ENCODE assay signal across 26 mouse cellular contexts in genomic region chr3:40403402-40403801, GRCm38 (mm10).
"Had no signal": no experiment of that assay in that cellular context is flagged by ENCODE, and none has a peak within 500 bp of the region (broad histone marks: within the 10 kb centered on the region; RNA-seq: fewer than 3 reads in every experiment).

No protein-coding gene starts in this region.

- H3K27ac ChIP-seq: embryonic facial prominence, embryonic 10.5 days; embryonic facial prominence, embryonic 12.5 days; embryonic facial prominence, embryonic 13.5 days; embryonic facial prominence, embryonic 15.5 days; forebrain, embryonic 10.5 days; forebrain, embryonic 12.5 days; forebrain, embryonic 13.5 days; forebrain, embryonic 15.5 days; gastrocnemius, adult 2 months; heart, adult 2 months had no signal

- H3K4me2 ChIP-seq: embryonic facial prominence, embryonic 12.5 days; embryonic facial prominence, embryonic 13.5 days; embryonic facial prominence, embryonic 15.5 days; forebrain, embryonic 12.5 days; forebrain, embryonic 13.5 days; forebrain, embryonic 15.5 days had no signal

- H3K36me3 ChIP-seq: embryonic facial prominence, embryonic 10.5 days; embryonic facial prominence, embryonic 12.5 days; embryonic facial prominence, embryonic 13.5 days; embryonic facial prominence, embryonic 15.5 days; forebrain, embryonic 10.5 days; forebrain, embryonic 12.5 days; forebrain, embryonic 15.5 days had no signal

- H3K27me3 ChIP-seq: embryonic facial prominence, embryonic 12.5 days; embryonic facial prominence, embryonic 13.5 days; embryonic facial prominence, embryonic 15.5 days; forebrain, embryonic 12.5 days; forebrain, embryonic 13.5 days; forebrain, embryonic 15.5 days had no signal

- DNase-seq: cerebellum, adult 9-10 months; cerebellum, adult 9-11 months; cerebellum, postnatal 10 days; cerebellum, postnatal 14 days; cerebellum, postnatal 25 days; cerebellum, postnatal 36 days; embryo, embryonic 11 days; forebrain, postnatal 0 days; gastrocnemius, adult 2 months; gastrocnemius, postnatal 10 days; gastrocnemius, postnatal 14 days; gastrocnemius, postnatal 25 days; gastrocnemius, postnatal 36 days; heart, adult 18-20 months; heart, adult 2 months had no signal

- ATAC-seq: forebrain, embryonic 13.5 days; forebrain, embryonic 14.5 days; forebrain, embryonic 15.5 days; forebrain, embryonic 16.5 days; forebrain, postnatal 0 days had no signal

- H3K4me1 ChIP-seq: forebrain, embryonic 10.5 days; forebrain, embryonic 12.5 days had no signal

- H3K9me3 ChIP-seq: embryonic facial prominence, embryonic 10.5 days; embryonic facial prominence, embryonic 12.5 days; embryonic facial prominence, embryonic 13.5 days; embryonic facial prominence, embryonic 15.5 days; forebrain, embryonic 10.5 days; forebrain, embryonic 12.5 days; forebrain, embryonic 13.5 days; forebrain, embryonic 15.5 days had no signal

- H3K9ac ChIP-seq: embryonic facial prominence, embryonic 12.5 days; embryonic facial prominence, embryonic 13.5 days; embryonic facial prominence, embryonic 15.5 days; forebrain, embryonic 12.5 days; forebrain, embryonic 13.5 days; forebrain, embryonic 15.5 days; forebrain, postnatal 0 days had no signal

- H3K4me3 ChIP-seq: embryonic facial prominence, embryonic 10.5 days; embryonic facial prominence, embryonic 12.5 days; embryonic facial prominence, embryonic 13.5 days; embryonic facial prominence, embryonic 15.5 days; erythroblast, embryonic 14.5 days; forebrain, embryonic 10.5 days; forebrain, embryonic 12.5 days; forebrain, embryonic 13.5 days; forebrain, embryonic 15.5 days; gastrocnemius, adult 2 months; heart, adult 2 months had no signal
